In genomic region chr8:105685796-105686308, GRCm38 (mm10) we compare ENCODE assay signal across 9 mouse cellular contexts. TPM values are rescaled to one million over a fixed set of nuclear protein-coding genes. Genes with fewer than 3 reads are reported as not detected.
A peak's percentile ranks its signal among the peaks of the same experiment; 100 is the strongest.
DNase-seq lines count a peak whose midpoint lies in the region; ATAC-seq lines count a peak whose summit lies in the region.
"Had no signal": no experiment of that assay in that cellular context is flagged by ENCODE, and none has a peak within 500 bp of the region (broad histone marks: within the 10 kb centered on the region; RNA-seq: fewer than 3 reads in every experiment).

Gene Carmil2 (plus strand): TSS chr8:105686274.

- H3K4me2 ChIP-seq in forebrain, embryonic 12.5 days = peak within 1 kb of the TSS; percentile 13; the same call in 1 of the 2 replicates
- H3K4me2 ChIP-seq in hindbrain, embryonic 12.5 days (replicated peaks) = peak within 1 kb of the TSS; percentile 26; the same call in 1 of the 2 replicates

- WGBS in forebrain, embryonic 12.5 days = 11% methylated on average over 26 of the region's 26 CpGs
- 13% methylated on average over 26 of the region's 26 CpGs for WGBS in hindbrain, embryonic 12.5 days

- peaks cover 35% of the 10 kb centered on the region for H3K36me3 ChIP-seq in forebrain, embryonic 12.5 days (replicated peaks)
- peaks cover 33% of the 10 kb centered on the region for H3K36me3 ChIP-seq in hindbrain, embryonic 12.5 days

- no peak within 1 kb of the TSS for H3K9ac ChIP-seq in forebrain, embryonic 12.5 days
- no peak within 1 kb of the TSS for H3K9ac ChIP-seq in hindbrain, embryonic 12.5 days

- no peaks in the 10 kb centered on the region for H3K9me3 ChIP-seq in forebrain, embryonic 12.5 days
- H3K9me3 ChIP-seq in hindbrain, embryonic 12.5 days (replicated peaks) = no peaks in the 10 kb centered on the region

- no peak within 1 kb of the TSS for H3K27ac ChIP-seq in forebrain, embryonic 12.5 days
- no peak within 1 kb of the TSS for H3K27ac ChIP-seq in hindbrain, embryonic 12.5 days

- DNase-seq in cerebellum, adult 11-12 months = peak; percentile 44
- DNase-seq in adrenal gland, postnatal 25 days = peak; percentile 65
- DNase-seq in left cerebral cortex, adult 8-10 months (ENCODE audit: low spot score in 2 of 2) = peak in 1 of 2 experiments; percentile 8
- DNase-seq in lung, postnatal 4 days = peak; percentile 70 to 86
- peak; percentile 80 to 90 for DNase-seq in spleen, postnatal 10 days (ENCODE audit: low spot score in 2 of 2)

- no peak for ATAC-seq in cerebellum, adult (ENCODE audit: insufficient number of reproducible peaks, low FRiP score, low TSS enrichment)
- ATAC-seq in forebrain, embryonic 12.5 days (ENCODE audit: low FRiP score) = no peak
- peak; percentile 47; the same call in 1 of the 2 replicates for ATAC-seq in hindbrain, embryonic 12.5 days (ENCODE audit: low FRiP score)
- ATAC-seq: Patski had no signal

- no peaks in the 10 kb centered on the region for H3K27me3 ChIP-seq in forebrain, embryonic 12.5 days
- H3K27me3 ChIP-seq in hindbrain, embryonic 12.5 days = no peaks in the 10 kb centered on the region
- H3K27me3 ChIP-seq: Patski had no signal

- H3K4me1 ChIP-seq in forebrain, embryonic 12.5 days = no peaks in the 10 kb centered on the region
- H3K4me1 ChIP-seq in hindbrain, embryonic 12.5 days = peaks cover 7% of the 10 kb centered on the region

- no peak within 1 kb of the TSS for H3K4me3 ChIP-seq in forebrain, embryonic 12.5 days (replicated peaks)
- no peak within 1 kb of the TSS; the same call in 1 of the 2 replicates for H3K4me3 ChIP-seq in hindbrain, embryonic 12.5 days

RNA-seq across cellular contexts. Expression of gene Carmil2, which starts in this region (rescaled TPM):
- 1.4 and 2.4 TPM in 2 replicates for total RNA-seq in adrenal gland, postnatal 25 days (2021)
- 4.9 and 5.2 TPM in 2 replicates for polyA plus RNA-seq in forebrain, embryonic 12.5 days (2016; fragmentation: Nextera tagmentation; extraction: Ambion mirVana)
- 9.7 and 11.8 TPM in 2 replicates for polyA plus RNA-seq in hindbrain, embryonic 12.5 days (2016; fragmentation: Nextera tagmentation; extraction: Ambion mirVana)
- total RNA-seq in left cerebral cortex, adult 8-10 months (2022) = 10 to 100 TPM; 57.2 to 62.8 (median 58.3) TPM

Comparison
In these comparisons a context has a peak if more than half of its experiments do, and no peak if none do; other contexts are left out.
1. RNA of gene Carmil2 (total RNA-seq): 57.2 to 62.8 TPM in left cerebral cortex, adult 8-10 months; 1.4 to 2.4 TPM in adrenal gland, postnatal 25 days; every median in the first group is over 10 times any median in the second.